Mouse (Mus musculus) right cerebral cortex, postnatal 14 days (tissue): ENCODE measurements around the gene Ankrd28.
"Not testable (repeated sequence)": the region's sequence is repeated elsewhere in the genome, so short reads cannot be mapped to it uniquely, and the experiment has no call there.

Experiments used
- DNase-seq: peaks from one replicate; pipeline ENCODE4 v3.0.0; 2022

The Ankrd28 gene

DNA sequence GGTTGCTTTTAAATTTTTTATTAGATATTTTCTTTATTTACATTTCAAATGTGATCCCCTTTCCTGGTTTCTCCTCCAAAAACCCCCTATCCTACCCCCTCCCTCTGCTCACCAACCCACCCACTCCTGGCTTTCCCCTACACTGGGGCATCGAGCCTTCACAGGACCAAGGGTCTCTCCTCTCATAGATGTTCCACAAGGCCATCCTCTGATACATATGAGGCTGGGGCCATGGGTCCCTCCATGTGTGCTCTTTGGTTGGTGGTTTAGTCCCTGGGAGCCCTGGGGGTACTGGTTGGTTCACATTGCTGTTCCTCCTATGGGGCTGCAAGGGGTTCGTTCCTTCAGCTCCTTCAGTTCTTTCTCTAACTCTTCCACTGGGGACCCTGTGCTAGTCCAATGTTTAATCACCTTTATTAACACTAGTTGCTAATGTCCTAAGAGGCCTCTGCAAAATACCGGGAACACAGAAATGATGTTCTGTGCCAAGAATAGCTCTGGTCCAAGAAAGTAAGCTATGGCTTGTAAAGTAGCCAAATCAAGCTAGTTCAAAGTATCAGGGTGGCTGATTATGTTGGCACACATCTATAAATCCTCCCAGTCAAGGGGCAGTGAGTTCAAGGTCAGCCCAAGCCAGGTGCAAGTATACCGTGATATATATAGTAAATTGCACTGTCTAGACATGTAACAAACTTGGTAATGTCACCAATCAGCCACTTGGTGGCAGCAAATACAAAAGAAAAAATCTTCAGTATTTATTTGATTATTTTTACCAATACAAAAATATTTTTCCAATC lies 36.3 kb downstream of the Ankrd28 start:
- DNase-seq, result no peak

DNA sequence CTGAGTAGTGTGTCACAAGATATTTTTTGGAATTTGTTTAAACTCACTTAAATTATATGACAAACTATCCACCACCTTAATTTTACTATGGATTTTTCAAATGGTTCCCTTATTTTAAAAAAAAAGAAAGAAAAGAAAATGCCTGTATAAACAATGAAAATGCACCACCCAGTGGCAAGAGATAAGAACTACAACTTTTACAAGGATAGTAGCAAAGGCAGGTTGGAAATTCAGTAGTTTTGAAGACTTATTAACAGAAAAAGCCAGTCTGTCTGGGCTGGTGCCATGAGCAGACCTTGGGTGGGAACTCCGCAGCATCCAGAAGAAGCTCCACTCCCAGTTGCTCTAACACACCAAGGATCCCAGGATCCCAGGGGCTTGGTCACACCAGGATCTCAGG lies 39.7 kb downstream of the Ankrd28 start:
- DNase-seq, result no peak

DNA sequence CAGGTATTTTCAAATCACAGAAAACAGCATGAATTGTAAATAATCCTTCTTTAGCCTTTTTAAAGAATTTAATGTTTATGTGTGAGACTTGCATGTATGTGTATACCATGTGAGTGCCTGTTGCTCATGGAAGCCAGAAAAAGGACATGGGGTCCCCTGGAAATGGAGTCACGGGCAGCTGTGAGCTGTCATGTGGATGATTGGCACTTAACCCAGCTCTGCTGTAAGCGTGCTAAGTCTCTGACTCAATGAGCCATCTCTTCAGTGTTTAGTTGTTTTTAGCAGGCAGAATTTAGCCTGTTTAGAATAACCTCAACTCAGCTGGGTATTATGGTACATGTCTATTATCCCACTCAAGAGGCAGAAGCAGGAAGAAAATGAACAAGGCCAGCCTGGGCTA lies 43.5 kb downstream of the Ankrd28 start:
- no peak for DNase-seq

DNA sequence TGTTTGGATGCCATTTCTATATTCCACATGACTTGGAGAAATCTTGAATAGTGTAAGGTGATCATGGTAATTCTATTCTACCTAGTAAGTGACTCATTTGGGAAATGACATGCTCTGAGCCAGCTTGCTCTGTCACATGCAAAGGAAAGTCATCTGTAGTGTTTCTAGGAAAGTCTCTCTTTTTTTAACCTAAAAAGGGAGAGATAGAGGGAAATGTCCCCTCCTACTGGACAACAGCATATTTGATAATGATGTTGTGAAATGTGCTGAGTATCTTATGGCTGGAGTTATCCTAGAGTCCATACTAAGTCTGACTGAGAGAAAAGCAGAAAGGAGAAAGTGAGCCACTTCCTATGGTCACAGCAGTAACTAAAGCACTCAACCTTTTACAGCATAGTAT lies 44.8 kb downstream of the Ankrd28 start:
- no peak for DNase-seq

DNA sequence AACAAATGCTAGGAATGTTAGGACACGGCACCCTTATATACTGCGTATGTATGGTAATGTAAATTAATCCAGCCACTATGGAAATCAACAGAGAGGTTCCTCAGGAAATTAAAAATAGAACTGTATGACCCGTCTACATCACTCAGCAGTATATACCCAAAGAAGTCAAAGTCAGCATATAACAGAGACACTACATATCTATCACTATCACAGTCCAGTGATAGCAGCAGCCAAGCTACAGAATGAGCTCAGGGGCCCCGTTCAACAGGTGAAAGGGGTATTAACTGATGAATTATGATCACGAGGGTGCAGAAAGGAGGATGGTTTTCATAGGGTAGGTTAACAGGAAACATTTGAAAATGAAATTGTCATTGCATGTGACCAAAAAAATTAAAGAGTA lies 45.5 kb downstream of the Ankrd28 start:
- DNase-seq, result no peak

DNA sequence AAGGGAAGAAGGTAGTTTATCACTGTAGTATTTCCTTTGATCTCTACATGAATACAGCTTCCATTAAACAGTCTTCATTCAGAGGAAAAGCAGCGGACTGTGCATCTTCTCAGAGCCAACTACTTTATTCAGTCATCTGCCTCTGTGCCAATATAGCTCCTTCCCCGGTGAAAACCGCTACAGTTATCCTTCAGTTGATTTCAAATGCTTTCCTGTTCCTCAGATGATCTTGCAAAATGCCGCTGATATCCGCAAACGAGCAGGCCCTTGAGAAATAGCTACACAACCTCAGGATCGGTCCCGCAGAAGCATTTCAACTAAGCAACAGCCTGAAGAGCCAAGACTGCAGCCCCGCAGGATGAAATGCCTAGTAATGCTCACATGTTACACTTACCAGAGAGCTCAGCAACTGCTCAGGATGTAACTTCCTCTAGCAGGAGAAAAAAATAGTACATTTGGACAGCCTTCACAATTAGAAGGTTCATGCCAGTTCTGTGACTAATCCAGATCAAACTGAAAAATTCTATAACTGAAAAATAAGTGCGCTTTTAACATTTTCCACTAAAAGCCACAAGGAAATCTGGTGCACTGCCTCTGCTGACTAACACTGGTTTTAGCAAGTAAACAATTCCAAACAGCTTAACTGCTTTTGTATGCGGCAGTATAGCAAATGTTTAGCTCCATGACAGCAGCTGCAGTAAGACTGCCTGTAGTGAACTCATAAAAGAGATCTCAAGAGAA lies 49.0 kb downstream of the Ankrd28 start:
- DNase-seq, result peak; percentile 10

DNA sequence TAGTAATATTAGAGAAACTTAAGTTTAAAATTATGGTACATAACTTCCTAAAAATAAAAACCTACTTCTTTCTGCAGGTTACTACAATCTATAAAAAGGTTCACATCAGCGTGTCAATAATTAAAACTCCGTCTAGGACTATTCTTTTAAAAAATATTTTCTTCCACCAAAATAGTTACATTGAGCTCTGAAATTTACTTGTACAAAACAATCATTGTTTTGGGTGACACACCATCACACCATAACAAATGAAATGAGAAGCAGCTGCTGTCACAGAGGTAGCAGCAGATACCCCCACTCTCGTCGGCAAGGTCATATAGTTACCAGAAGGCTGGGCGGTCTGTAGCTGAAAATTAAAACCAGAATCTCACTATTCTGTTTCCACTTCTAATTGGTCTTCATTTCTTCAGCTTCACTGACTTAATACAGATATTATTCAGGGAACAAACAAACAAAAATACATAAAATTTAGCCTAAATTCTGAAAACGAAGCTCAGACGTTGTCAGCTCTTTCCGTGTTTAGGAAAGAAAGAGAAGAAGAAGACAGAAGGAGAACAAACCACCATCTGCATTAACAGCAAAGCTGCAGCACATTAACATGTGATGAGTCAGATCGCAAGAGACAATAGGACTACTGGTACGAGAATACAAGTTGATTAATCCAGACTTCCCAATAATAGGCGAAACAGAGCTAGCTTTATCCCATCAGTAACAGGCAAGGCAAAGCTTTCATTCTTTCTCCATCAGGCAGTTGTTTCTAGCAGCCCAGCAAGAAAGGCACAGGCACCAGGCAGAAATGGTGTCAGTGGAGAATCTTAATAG lies 49.8 kb downstream of the Ankrd28 start:
- DNase-seq, result no peak

DNA sequence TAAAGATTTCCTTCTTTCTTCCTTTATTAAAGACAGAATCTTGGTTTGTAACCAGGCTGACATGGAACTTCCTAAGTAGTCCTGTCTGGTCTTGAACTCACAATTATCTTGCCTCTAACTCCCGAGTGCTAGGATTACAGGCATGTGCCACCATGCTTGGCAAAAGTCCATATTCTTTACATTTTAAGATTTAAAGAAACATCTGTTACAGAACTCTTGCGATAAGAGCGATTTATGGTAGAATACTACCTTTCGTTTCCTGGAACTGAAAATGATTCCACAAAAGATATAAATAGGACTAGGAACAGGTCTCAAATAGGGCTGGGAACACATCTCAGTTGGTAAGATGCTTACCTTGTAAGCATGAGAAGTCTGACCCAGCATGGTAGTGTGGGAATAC lies 56.9 kb downstream of the Ankrd28 start:
- DNase-seq, result no peak

DNA sequence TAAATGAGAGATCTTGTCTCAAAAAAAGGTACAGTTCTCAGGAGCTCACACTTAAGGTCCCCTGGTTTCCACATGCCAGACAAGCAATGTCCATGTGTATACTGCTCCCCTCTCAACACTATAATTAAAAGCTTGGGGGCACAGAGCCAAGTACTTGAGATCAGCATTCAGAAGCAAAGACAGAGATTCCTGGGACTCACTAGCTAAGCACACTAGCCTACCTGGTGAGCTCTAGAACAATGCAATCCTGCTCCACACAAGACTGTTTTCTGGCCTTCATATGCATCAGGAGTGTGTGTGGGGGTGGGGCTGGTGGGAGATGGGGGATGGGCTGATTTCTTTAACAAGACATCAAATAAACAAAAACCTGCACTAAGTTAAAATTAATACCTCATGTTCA lies 58.2 kb downstream of the Ankrd28 start:
- no peak for DNase-seq

DNA sequence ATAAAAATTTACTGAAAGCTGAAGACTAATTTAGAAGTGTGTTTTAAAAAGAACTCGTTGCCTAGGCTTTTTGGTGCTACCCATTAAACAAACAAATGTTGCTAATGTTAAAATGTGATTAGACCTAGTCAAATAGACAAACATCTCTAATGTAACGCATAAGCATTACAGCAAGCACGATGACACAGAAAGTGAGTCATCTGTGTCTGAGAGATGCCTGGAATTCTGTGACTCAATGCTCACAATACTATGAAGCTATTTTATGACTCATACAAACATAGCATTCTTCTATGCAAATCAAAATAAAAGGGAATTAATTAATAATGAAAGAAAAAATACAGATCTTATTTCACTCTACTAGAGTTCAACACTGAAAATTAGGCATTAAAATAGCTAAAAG lies 61.9 kb downstream of the Ankrd28 start:
- no peak for DNase-seq

DNA sequence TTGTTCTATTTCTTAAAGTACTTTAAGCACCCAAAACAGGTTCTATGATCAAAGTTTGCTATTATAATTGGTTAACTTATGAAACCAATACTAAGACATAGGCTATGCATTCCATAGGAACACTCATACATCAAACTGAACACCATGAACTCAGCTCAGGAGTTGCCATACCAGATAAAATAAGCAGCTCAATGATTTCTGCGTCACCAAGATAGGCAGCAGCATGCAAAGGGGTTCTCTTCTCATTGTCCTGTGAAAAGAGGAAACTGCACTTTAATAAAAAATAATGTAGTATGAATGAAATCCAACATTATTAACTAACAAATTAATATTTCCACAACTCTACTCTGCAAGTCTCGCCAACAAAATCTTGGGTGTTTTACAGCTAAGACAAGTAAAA lies 66.4 kb downstream of the Ankrd28 start:
- DNase-seq, result no peak

DNA sequence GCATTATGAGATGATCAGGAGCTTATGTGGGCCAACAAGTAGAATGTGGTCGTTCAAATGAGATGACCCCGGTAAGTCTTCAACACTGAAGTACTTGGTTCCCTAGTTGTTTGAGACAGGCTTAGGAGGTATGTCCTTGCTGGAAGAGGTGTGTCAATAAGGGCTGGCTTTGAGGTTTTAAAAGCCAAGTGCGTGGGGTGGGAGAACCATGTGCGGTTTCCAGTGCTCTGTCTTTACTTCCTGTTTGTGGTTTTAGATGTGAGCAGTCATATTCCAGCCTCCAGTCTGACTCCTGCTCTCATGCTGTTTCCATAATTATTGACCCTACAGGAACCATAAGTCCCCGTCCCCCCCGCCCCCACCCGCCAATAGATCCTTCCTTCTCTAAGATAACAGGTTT lies 68.7 kb downstream of the Ankrd28 start:
- DNase-seq, result no peak

DNA sequence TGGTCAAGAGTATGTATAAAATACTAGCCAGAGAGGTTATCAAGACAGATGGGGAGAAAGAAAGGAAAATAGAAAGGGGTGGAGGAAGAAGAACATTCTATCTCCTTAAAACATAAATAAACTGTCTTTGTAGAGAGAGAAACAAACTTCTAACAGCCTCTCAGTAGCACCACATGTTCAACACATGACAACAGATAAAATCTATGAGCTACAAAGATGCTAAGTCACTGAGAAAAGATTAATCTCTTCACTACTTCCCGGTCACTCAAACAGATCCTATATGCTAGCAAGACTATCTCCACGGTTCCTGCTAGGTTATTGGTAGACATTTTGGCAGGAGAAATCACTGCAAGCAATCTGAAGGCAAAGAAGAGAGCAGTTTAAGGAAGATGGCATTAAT lies 71.3 kb downstream of the Ankrd28 start:
- no peak for DNase-seq

DNA sequence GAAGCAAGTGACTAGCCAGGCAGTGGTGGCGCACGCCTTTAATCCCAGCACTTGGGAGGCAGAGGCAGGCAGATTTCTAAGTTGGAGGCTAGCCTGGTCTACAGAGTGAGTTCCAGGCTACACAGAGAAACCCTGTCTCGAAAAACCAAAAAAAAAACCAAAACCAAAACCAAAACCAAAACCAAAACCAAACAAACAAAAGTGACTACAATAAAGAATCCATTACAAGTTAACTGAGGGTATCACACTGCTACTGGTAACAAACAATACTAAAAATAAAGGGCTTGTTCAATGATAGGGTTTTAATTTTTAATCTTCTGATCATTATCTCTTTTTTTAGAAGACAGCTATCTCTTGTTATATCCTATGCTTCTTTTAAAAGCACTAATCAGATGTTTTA lies 72.0 kb downstream of the Ankrd28 start:
- not testable (repeated sequence) for DNase-seq

DNA sequence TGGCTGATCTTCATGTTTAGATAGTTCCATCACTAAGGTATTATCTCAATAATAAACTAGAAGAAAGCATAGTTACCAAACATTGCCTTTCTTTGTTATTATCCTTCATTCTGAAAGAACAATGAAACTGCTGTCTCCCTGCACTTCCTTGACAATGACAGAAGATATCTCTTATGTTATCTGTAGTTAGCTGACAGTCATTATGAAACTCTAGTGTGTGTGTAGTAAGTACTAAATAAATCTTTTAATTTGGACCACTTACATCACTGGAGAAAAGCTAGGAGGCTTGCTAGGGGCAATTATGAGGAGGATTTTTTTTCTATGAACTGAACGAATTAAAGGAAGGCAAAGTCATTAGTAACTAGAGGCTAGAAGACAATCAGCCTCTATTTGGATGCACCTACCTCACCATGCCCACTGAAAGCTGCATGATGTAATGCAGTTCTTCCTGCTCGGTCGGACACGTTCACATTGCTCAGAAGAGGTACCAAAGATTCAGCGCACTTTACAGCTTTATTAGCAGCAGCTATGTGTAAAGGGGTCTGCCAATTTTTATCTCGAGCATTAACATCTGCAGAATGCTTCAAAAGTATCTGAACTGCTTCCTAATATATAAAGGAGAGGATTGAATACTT lies 82.1 kb downstream of the Ankrd28 start:
- DNase-seq, result no peak

DNA sequence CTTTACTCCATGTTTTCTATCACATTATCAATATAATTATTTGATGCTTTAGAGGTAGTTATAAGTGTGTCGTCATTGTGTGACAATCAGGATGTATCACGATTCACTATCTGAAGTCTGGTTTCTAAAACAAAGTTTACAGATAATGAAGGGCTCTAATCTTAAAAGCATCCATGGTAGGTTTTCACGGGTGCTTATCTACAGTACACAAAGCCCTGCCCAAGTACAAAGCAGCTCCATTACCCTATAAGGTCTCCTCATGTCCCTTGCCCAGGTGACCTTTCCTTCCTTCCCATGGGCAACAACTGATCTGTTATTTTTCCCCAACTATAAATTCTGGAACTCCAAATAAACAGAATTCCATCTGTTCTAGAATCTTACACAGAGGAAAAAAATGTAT lies 87.9 kb downstream of the Ankrd28 start:
- DNase-seq, result no peak

DNA sequence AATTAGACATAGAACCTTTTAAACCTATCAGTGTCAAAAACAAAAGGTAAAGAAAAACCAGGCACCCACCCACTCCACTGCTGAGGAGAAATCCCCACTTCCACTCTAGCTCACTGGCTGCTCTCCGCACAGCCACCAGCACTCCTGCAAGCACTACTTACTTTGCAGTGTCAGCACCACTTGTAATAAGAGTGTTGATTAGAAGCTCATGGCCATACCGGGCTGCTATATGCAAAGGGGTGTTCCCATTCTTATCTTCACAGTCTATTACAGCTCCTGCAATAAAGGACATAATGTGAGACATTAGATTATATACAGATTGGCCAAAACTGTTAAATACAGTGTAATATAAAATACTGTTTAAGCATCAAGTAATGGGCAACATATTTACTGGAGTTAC lies 95.6 kb downstream of the Ankrd28 start:
- DNase-seq, result no peak

DNA sequence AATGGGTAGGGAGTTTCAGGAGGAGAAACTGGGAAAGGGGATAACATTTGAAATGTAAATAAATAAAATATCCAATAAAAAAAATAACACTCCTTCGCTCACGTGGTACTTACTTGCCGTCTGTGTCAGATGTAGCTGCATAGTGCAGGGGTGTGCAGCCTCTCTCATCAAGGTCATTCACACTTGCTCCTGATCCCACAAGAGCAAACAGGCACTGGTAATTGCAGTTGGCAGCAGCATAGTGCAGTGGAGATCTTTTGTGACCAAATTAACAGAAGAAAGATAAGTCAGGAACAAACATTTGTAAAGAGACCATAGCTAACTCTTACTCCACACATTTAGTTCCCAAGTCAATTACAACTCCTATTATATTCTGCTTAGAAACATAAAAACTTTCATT lies 102.9 kb downstream of the Ankrd28 start:
- no peak for DNase-seq

DNA sequence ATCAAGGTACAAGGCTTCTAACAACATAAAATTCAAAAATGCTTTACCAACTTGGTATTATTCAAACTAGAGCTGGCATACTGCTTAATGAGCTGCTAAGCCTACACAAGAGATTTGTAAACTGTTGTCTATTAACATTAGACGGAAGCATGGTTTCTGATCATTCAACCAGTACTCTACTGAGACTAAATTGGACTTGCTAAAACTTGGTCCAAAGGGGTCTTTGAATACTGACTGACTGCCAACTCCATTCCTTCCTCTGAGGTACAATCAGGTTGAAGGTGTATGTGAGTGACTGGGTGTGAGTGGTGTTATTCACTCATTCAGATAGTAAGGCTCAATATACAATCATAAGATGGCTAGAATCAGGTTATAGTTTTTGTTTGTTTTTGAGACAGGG lies 107.7 kb downstream of the Ankrd28 start:
- DNase-seq, result no peak

DNA sequence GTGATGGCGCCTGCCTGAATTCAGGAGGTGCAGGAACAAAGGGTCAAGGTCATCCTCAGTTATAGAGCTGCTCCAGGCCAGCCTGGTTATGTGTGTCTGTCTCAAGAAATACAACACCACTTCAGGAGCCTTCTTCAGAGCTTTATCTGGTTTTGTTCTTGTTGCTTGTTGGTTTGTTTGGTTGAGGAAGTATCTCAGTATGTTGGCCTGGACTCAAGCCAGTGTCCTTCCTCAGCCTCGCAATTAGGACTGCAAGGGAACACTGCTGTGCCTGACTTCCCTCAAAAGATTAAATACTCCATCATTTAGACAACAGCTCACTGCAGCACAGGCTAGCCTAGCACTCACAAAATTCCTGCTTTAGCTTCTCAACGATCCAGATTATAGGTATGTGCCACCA lies 109.2 kb downstream of the Ankrd28 start:
- DNase-seq, result no peak

DNA sequence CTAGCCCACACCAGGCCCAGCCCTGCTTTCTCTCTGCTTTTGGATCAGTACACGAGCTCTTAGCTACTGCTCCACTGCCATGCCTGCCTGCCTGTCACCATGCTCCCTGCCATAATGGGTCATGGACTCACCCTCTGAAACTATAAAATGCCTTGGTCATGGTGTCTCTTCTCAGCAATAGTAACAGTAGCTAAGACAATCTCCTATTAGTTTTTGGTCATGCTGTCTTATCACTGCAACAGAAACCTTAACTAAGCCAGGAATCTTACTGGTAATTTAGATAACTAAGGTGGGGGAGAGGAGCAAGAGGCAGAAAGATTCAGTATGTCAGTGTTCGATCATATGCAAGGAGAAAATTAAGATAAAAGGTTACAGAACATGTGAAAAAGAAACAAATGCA lies 112.1 kb downstream of the Ankrd28 start:
- no peak for DNase-seq

DNA sequence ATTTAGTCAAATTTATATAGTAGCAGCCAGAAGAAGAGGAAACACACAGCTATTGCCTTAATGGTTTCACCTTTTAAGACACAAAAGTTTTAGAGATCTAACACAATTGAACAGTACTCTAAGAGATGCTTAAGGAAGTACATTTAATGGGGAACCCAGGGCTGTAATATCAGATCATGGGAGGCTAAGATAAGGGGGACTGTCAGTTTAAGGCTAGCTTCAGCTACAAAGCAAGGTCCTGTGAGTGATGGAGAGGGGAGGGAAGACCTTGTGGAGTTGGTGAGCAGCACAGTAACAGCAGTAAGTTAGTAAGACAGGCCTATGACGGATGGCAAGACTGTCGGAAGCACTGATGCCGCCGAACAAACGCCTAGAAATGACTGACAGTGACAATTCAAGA lies 113.1 kb downstream of the Ankrd28 start:
- DNase-seq, result no peak

DNA sequence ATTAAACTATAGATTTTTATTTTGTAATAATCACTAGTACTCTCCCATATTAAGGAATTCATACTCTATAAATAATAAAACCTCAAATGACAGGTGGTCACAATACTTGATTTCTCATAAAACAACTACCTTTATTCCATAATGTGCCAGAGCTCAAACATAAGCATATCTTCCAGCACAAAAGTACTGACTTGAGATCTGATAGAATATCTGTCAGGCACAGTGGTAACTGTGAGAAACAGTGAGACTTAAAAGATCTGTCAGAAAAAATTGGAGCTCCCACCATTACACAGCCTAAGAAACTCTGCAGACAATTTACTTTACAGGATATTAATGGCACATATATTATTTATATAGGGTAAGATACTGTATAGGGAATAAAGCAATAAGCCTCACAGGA lies 114.8 kb downstream of the Ankrd28 start:
- no peak for DNase-seq
